Mouse (Mus musculus): ENCODE data around the gene Lca5l.

DNA sequence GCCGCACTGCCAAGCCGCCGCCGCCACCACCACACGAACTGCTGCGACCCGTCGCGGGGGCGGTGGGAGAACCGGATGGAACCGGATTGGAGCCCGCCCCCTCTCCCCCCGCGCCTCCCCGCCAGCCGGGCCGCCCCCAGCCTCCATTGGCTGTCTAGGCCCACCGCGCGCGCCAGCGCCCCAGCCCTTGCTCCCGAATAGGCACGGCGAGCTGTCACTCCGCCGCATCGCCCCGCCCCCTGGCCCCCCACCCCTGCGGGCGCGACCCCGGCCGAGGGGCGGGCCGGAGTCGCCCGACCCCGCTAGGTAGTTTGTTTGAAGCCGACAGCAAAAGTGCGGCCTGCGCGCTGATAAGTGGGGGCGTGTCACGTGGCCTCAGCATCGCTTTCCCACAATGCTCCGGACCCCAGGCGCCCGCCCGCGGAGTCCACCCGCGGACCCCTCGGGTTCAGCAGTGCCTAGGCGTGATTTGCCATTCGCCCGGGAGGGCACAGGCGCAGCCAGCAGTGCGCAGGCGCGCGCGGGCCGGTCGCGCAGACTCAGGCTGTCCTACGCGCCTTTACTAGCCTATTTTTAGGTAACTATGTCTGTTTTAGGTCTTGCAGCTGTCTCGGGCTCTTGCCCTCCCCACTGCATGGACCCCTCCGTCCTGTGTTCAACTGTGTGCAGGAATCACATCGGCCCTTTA lies 64.3 kb downstream of the Lca5l start, which contains the start of gene Hmgn1:
- TF ChIP-seq POLR2A (IDR thresholded peaks at IDR 0.05; ENCODE audit: extremely low read depth, insufficient read depth, low read length) (peak; percentile 90), CTCF (IDR thresholded peaks at IDR 0.05; ENCODE audit: extremely low read depth, insufficient read depth, low read length) (no peak)

Data from cortical plate, adult 2 months (tissue).